Mouse (Mus musculus) heart, embryonic 14.5 days (tissue): ENCODE measurements around the gene Selenoh. TPM values are rescaled to one million over a fixed set of nuclear protein-coding genes. Genes with fewer than 3 reads are reported as not detected.

Experiments
- ATAC-seq: fragments of 200-750 bp; cut with Nextera tagmentation; 2 replicates; pipeline ENCODE4 v1.8.0; 2017; ENCODE audit warnings: low read depth, moderate TSS enrichment; ENCODE audit not compliant: insufficient number of reproducible peaks, insufficient read depth, low FRiP score
- H3K27ac ChIP-seq, 2 experiments: fragments of 200-500 bp in 1 of 2; fragments of 300-500 bp in 1 of 2; sonication (generic) in 1 of 2; replicated peaks in 1 of 2; 2 replicates each; pipeline ENCODE4 v1.5.1; 2012 to 2014; ENCODE audit warnings: low read depth in 2 of 2, low read length in 2 of 2, control low read depth in 1 of 2, mild to moderate bottlenecking in 1 of 2, mixed read lengths in 1 of 2; ENCODE audit not compliant: control insufficient read depth in 1 of 2, insufficient read depth in 1 of 2
- H3K27me3 ChIP-seq: fragments of 300-500 bp; sonication (generic); 2 replicates; pipeline ENCODE4 v1.6.1; 2014; ENCODE audit warnings: mild to moderate bottlenecking, low read length, control low read depth; ENCODE audit not compliant: control insufficient read depth, insufficient read depth
- H3K36me3 ChIP-seq: fragments of 300-500 bp; sonication (generic); 2 replicates; pipeline ENCODE4 v1.6.1; 2014; ENCODE audit warnings: mild to moderate bottlenecking, control low read depth, low read length, mixed read lengths; ENCODE audit not compliant: control insufficient read depth, insufficient read depth
- H3K4me1 ChIP-seq, 2 experiments: fragments of 200-500 bp in 1 of 2; fragments of 300-500 bp in 1 of 2; sonication (generic) in 1 of 2; 2 replicates each; pipeline ENCODE4 v1.6.1; 2012 to 2014; ENCODE audit warnings: low read length in 2 of 2, control low read depth in 1 of 2, mixed read lengths in 1 of 2; ENCODE audit not compliant: control insufficient read depth in 2 of 2, insufficient read depth in 2 of 2
- H3K4me2 ChIP-seq: fragments of 300-500 bp; sonication (generic); 2 replicates; pipeline ENCODE4 v1.6.1; 2014; ENCODE audit warnings: mild to moderate bottlenecking, low read length
- H3K4me3 ChIP-seq, 2 experiments: fragments of 200-500 bp in 1 of 2; fragments of 300-500 bp in 1 of 2; sonication (generic) in 1 of 2; 2 replicates each; pipeline ENCODE4 v1.5.1; 2012 to 2014; ENCODE audit warnings: low read length in 2 of 2, mild to moderate bottlenecking in 2 of 2, control low read depth in 1 of 2, low read depth in 1 of 2, moderate library complexity in 1 of 2; ENCODE audit not compliant: control insufficient read depth in 1 of 2, insufficient read depth in 1 of 2
- H3K9ac ChIP-seq: fragments of 300-500 bp; sonication (generic); 2 replicates; pipeline ENCODE4 v1.6.1; 2014; ENCODE audit warnings: mild to moderate bottlenecking, low read length
- H3K9me3 ChIP-seq: fragments of 300-500 bp; sonication (generic); 2 replicates; pipeline ENCODE4 v1.6.1; 2016; ENCODE audit warnings: low read length, control low read depth; ENCODE audit not compliant: control insufficient read depth
- whole genome bisulfite sequencing: fragments of 180-500 bp; shearing (Covaris S2); extraction: QIAGEN DNeasy Blood & Tissue Kit; methylation state at CpG from one replicate; pipeline ENCODE4 v1.1.7; 2014; 5-methylcytosine and 5-hydroxymethylcytosine counted together
- polyA plus RNA-seq: library from polyadenylated mRNA; unstranded; fragments of >200 nt; fragmentation: Nextera tagmentation; extraction: Ambion mirVana; gene quantifications from 2 replicates; pipeline ENCODE4 v1.2.1, GENCODE M21; 2014

Selenoh gene
- polyA plus RNA-seq, 1 experiment from 2014 or later, result 271 TPM

- Histone ChIP-seq H3K9ac (peak within 1 kb of the TSS; percentile 86), H3K9me3 (no peaks in the 10 kb centered on the region), H3K4me3 (peak within 1 kb of the TSS; percentile 65 to 86), H3K27ac (peak within 1 kb of the TSS; percentile 95 to 99), H3K36me3 (no peaks in the 10 kb centered on the region), H3K4me2 (peak within 1 kb of the TSS; percentile 79), H3K27me3 (no peaks in the 10 kb centered on the region), H3K4me1 (peaks cover 3 to 24% of the 10 kb centered on the region in 2 experiments; a peak in 3 of 4 replicates)
- ATAC-seq, result peak; percentile 93
- under 1% methylated on average over 15 of the region's 15 CpGs for WGBS
Observed at GRCm38 (mm10) chr2:84650464-84651195, 19.9 kb downstream of the Selenoh start, which contains the start of gene Ctnnd1. Gene Ctnnd1, minus strand, starts transcription at chr2:84650765.

- peak overlapping the region; percentile 79 for H3K4me2 ChIP-seq
- no peak for ATAC-seq
- H3K9me3 ChIP-seq, result no peaks in the 10 kb centered on the region
- H3K9ac ChIP-seq, result peak overlapping the region; percentile 86
- WGBS, result 0% methylated on average over 10 of the region's 10 CpGs
- H3K4me3 ChIP-seq, result peak overlapping the region; percentile 65 to 86
- H3K36me3 ChIP-seq, result no peaks in the 10 kb centered on the region
- peak overlapping the region; percentile 95 for H3K27ac ChIP-seq
- peaks cover 3 to 26% of the 10 kb centered on the region in 2 experiments; a peak in 3 of 4 replicates for H3K4me1 ChIP-seq
- H3K27me3 ChIP-seq, result no peaks in the 10 kb centered on the region
Observed at GRCm38 (mm10) chr2:84649674-84650073, 20.9 kb downstream of the Selenoh start.

- Histone ChIP-seq H3K9me3 (no peaks in the 10 kb centered on the region), H3K4me2 (peak overlapping the region; percentile 79), H3K9ac (peak overlapping the region; percentile 86), H3K36me3 (no peaks in the 10 kb centered on the region), H3K27ac (peak overlapping the region; percentile 51 to 52; a peak in 2 of 4 replicates), H3K27me3 (no peaks in the 10 kb centered on the region), H3K4me1 (peaks cover 6 to 37% of the 10 kb centered on the region in 2 experiments), H3K4me3 (peak overlapping the region; percentile 45 to 65)
- no peak for ATAC-seq
- 8% methylated on average over 6 of the region's 6 CpGs for WGBS
Observed at GRCm38 (mm10) chr2:84648369-84648768, 22.2 kb downstream of the Selenoh start.

GRCm38 (mm10) chr2:84647051-84647568, 23.5 kb downstream of the Selenoh start:
- no peak for ATAC-seq
- H3K4me2 ChIP-seq, result peak overlapping the region; percentile 79
- no peaks in the 10 kb centered on the region for H3K9me3 ChIP-seq
- H3K4me1 ChIP-seq, result peaks cover 7 to 50% of the 10 kb centered on the region in 2 experiments
- H3K36me3 ChIP-seq, result 0 out of 2 replicates have a peak, but pooled peaks cover 2% of the 10 kb centered on the region
- no peak overlapping the region for H3K9ac ChIP-seq
- H3K27me3 ChIP-seq, result no peaks in the 10 kb centered on the region
- H3K27ac ChIP-seq, result no peak overlapping the region; a peak in 1 of 4 replicates
- H3K4me3 ChIP-seq, result no peak overlapping the region; a peak in 1 of 4 replicates
- 78% methylated on average over 6 of the region's 6 CpGs for WGBS

GRCm38 (mm10) chr2:84646138-84646537, 24.4 kb downstream of the Selenoh start:
- Histone ChIP-seq H3K27ac (peak overlapping the region in 1 of 2 experiments; percentile 62; a peak in 2 of 4 replicates), H3K36me3 (peaks cover 11% of the 10 kb centered on the region; the same call in 1 of the 2 replicates), H3K9ac (peak overlapping the region; percentile 44; the same call in 1 of the 2 replicates), H3K4me1 (peaks cover 7 to 60% of the 10 kb centered on the region in 2 experiments), H3K9me3 (no peaks in the 10 kb centered on the region), H3K27me3 (no peaks in the 10 kb centered on the region), H3K4me2 (peak overlapping the region; percentile 39), H3K4me3 (no peak overlapping the region)
- ATAC-seq, result no peak
- 32% methylated on average over 1 of the region's 1 CpGs for WGBS

- Histone ChIP-seq H3K27me3 (no peaks in the 10 kb centered on the region), H3K4me3 (no peak overlapping the region), H3K4me1 (peaks cover 16 to 90% of the 10 kb centered on the region in 2 experiments), H3K27ac (0 out of 4 replicates have a peak overlapping the region, but pooled peaks of 1 of the 2 experiments have one; percentile 28), H3K4me2 (no peak overlapping the region), H3K9ac (no peak overlapping the region), H3K36me3 (peaks cover 11% of the 10 kb centered on the region; the same call in 1 of the 2 replicates), H3K9me3 (no peaks in the 10 kb centered on the region)
- no peak for ATAC-seq
Observed at GRCm38 (mm10) chr2:84640833-84641232, 29.7 kb downstream of the Selenoh start.

GRCm38 (mm10) chr2:84638428-84639220, 31.9 kb downstream of the Selenoh start:
- Histone ChIP-seq H3K36me3 (peaks cover 11% of the 10 kb centered on the region; the same call in 1 of the 2 replicates), H3K4me1 (peaks cover 24 to 94% of the 10 kb centered on the region in 2 experiments), H3K27me3 (no peaks in the 10 kb centered on the region), H3K27ac (peak overlapping the region; percentile 68 to 95), H3K4me2 (peak overlapping the region; percentile 60), H3K9ac (peak overlapping the region; percentile 56), H3K4me3 (peak overlapping the region in 1 of 2 experiments; percentile 14; a peak in 2 of 4 replicates), H3K9me3 (no peaks in the 10 kb centered on the region)
- no peak for ATAC-seq
- WGBS, result 31% methylated on average over 5 of the region's 5 CpGs
